Mouse (Mus musculus): ENCODE results near the gene Gm42878. TPM values are rescaled to one million over a fixed set of nuclear protein-coding genes. Genes with fewer than 3 reads are reported as not detected.

Gm42878 gene
- polyA plus RNA-seq, 1 experiment: not detected

GRCm38 (mm10) chr5:121477680-121478079 lies 67.6 kb downstream of the Gm42878 start:
- no peak for TF ChIP-seq POLR2A (IDR thresholded peaks at IDR 0.05; ENCODE audit: control insufficient read depth, extremely low read depth, insufficient read depth, low read length, poor library complexity)
- no peak for TF ChIP-seq CTCF (IDR thresholded peaks at IDR 0.05; ENCODE audit: borderline replicate concordance, control insufficient read depth, extremely low read depth, insufficient read depth, low read length, poor library complexity)
- no peaks in the 10 kb centered on the region for H3K27me3 ChIP-seq (ENCODE audit: control insufficient read depth, insufficient read depth, low read length)
- no peak overlapping the region for H3K4me3 ChIP-seq (ENCODE audit: control insufficient read depth, insufficient read depth, low read length)
- no peaks in the 10 kb centered on the region for H3K36me3 ChIP-seq (ENCODE audit: control insufficient read depth, insufficient read depth, low read length)
- H3K27ac ChIP-seq (ENCODE audit: control insufficient read depth, insufficient read depth, low read length): no peak overlapping the region
- DNase-seq: peak; percentile 38
- no peaks in the 10 kb centered on the region for H3K4me1 ChIP-seq (replicated peaks; ENCODE audit: control insufficient read depth, insufficient read depth, low read length)
- 33% methylated on average over 3 of the region's 3 CpGs for WGBS

- no peak for DNase-seq
- TF ChIP-seq CTCF (IDR thresholded peaks at IDR 0.05; ENCODE audit: borderline replicate concordance, control insufficient read depth, extremely low read depth, insufficient read depth, low read length, poor library complexity) (no peak), POLR2A (IDR thresholded peaks at IDR 0.05; ENCODE audit: control insufficient read depth, extremely low read depth, insufficient read depth, low read length, poor library complexity) (no peak)
Observed at GRCm38 (mm10) chr5:121476040-121476439, 69.2 kb downstream of the Gm42878 start.

DNA sequence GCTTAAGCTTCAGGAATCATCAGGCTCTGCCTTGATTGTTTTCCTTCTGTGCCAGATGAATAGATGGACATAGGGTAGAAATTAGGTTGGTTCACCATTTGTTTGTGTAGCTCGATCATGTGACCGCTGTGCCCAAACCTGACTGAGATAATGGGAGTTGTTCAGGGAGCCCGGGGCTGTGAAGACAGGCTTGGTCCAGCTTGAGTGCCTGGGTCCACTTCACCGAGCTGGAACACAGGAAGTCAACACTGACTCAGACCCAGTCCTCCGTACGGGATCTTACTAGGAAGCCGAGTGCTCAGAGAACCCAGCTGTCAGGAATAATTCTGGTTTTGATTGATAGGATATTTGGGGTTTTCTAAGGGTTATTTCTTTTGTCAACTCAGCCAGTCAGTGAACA lies 70.7 kb downstream of the Gm42878 start:
- no peaks in the 10 kb centered on the region for H3K36me3 ChIP-seq (ENCODE audit: control insufficient read depth, insufficient read depth, low read length)
- no peak for DNase-seq
- no peak overlapping the region for H3K27ac ChIP-seq (ENCODE audit: control insufficient read depth, insufficient read depth, low read length)
- 90% methylated on average over 7 of the region's 7 CpGs for WGBS
- no peaks in the 10 kb centered on the region for H3K4me1 ChIP-seq (replicated peaks; ENCODE audit: control insufficient read depth, insufficient read depth, low read length)
- TF ChIP-seq CTCF (IDR thresholded peaks at IDR 0.05; ENCODE audit: borderline replicate concordance, control insufficient read depth, extremely low read depth, insufficient read depth, low read length, poor library complexity): no peak
- TF ChIP-seq POLR2A (IDR thresholded peaks at IDR 0.05; ENCODE audit: control insufficient read depth, extremely low read depth, insufficient read depth, low read length, poor library complexity): no peak
- no peaks in the 10 kb centered on the region for H3K27me3 ChIP-seq (ENCODE audit: control insufficient read depth, insufficient read depth, low read length)
- no peak overlapping the region for H3K4me3 ChIP-seq (ENCODE audit: control insufficient read depth, insufficient read depth, low read length)

More at GRCm38 (mm10) chr5:121476040-121476439, 69.2 kb downstream of the Gm42878 start:
- H3K4me1 ChIP-seq (replicated peaks; ENCODE audit: control insufficient read depth, insufficient read depth, low read length): no peaks in the 10 kb centered on the region
- WGBS: 100% methylated on average over 1 of the region's 1 CpGs
- no peaks in the 10 kb centered on the region for H3K36me3 ChIP-seq (ENCODE audit: control insufficient read depth, insufficient read depth, low read length)
- no peak overlapping the region for H3K4me3 ChIP-seq (ENCODE audit: control insufficient read depth, insufficient read depth, low read length)
- no peak overlapping the region for H3K27ac ChIP-seq (ENCODE audit: control insufficient read depth, insufficient read depth, low read length)
- no peaks in the 10 kb centered on the region for H3K27me3 ChIP-seq (ENCODE audit: control insufficient read depth, insufficient read depth, low read length)

DNA sequence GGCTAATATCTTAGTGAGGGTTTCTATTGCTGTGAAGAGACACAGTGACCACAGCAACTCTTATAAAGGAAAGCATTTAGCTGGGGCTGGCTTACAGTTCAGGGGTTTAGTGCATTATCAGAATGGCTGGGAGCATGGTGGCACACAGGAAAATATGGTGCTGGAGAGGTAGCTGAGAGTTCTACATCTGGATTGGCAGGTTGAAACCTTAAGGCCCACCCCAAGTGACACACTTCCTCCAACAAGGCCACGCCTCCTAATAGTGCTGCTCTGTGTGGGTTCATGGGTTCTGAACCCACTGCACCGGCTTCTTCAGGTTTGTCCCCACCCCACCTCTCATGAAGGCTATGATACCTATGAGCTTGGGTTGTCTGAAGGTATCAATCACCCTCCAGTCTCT lies 72.9 kb downstream of the Gm42878 start:
- 84% methylated on average over 2 of the region's 2 CpGs for WGBS
- H3K4me1 ChIP-seq (replicated peaks; ENCODE audit: control insufficient read depth, insufficient read depth, low read length): no peaks in the 10 kb centered on the region
- TF ChIP-seq POLR2A (IDR thresholded peaks at IDR 0.05; ENCODE audit: control insufficient read depth, extremely low read depth, insufficient read depth, low read length, poor library complexity) (no peak), CTCF (IDR thresholded peaks at IDR 0.05; ENCODE audit: borderline replicate concordance, control insufficient read depth, extremely low read depth, insufficient read depth, low read length, poor library complexity) (no peak)

GRCm38 (mm10) chr5:121469566-121469965 lies 75.7 kb downstream of the Gm42878 start:
- DNase-seq: no peak
- WGBS: 70% methylated on average over 3 of the region's 3 CpGs
- no peak for TF ChIP-seq CTCF (IDR thresholded peaks at IDR 0.05; ENCODE audit: borderline replicate concordance, control insufficient read depth, extremely low read depth, insufficient read depth, low read length, poor library complexity)
- no peak for TF ChIP-seq POLR2A (IDR thresholded peaks at IDR 0.05; ENCODE audit: control insufficient read depth, extremely low read depth, insufficient read depth, low read length, poor library complexity)
- no peaks in the 10 kb centered on the region for H3K36me3 ChIP-seq (ENCODE audit: control insufficient read depth, insufficient read depth, low read length)
- no peak overlapping the region for H3K4me3 ChIP-seq (ENCODE audit: control insufficient read depth, insufficient read depth, low read length)
- H3K4me1 ChIP-seq (replicated peaks; ENCODE audit: control insufficient read depth, insufficient read depth, low read length): no peaks in the 10 kb centered on the region
- no peak overlapping the region for H3K27ac ChIP-seq (ENCODE audit: control insufficient read depth, insufficient read depth, low read length)
- no peaks in the 10 kb centered on the region for H3K27me3 ChIP-seq (ENCODE audit: control insufficient read depth, insufficient read depth, low read length)

More for the DNA sequence above, 72.9 kb downstream of the Gm42878 start:
- no peak for DNase-seq
- Histone ChIP-seq H3K36me3 (ENCODE audit: control insufficient read depth, insufficient read depth, low read length) (no peaks in the 10 kb centered on the region), H3K27ac (ENCODE audit: control insufficient read depth, insufficient read depth, low read length) (no peak overlapping the region), H3K27me3 (ENCODE audit: control insufficient read depth, insufficient read depth, low read length) (no peaks in the 10 kb centered on the region), H3K4me3 (ENCODE audit: control insufficient read depth, insufficient read depth, low read length) (no peak overlapping the region)

Other genes with a start within 250 kb of the Gm42878 start
- gene Trafd1, start 159.8 kb downstream of the Gm42878 start, polyA plus RNA-seq (2012; rRNA removed): 95.3 and 117 TPM in 2 replicates
- 14.4 and 15.3 TPM in 2 replicates for gene Naa25, start 147.5 kb downstream of the Gm42878 start, polyA plus RNA-seq (2012; rRNA removed)
- gene Tmem116, start 93.6 kb downstream of the Gm42878 start, polyA plus RNA-seq (2012; rRNA removed): 1.8 and 5.0 TPM in 2 replicates
- 45.1 and 52.7 TPM in 2 replicates for gene Erp29, start 93.0 kb downstream of the Gm42878 start, polyA plus RNA-seq (2012; rRNA removed)
- not detected in 2 replicates for gene Adam1b, start 42.0 kb downstream of the Gm42878 start, polyA plus RNA-seq (2012; rRNA removed)
- 4.0 and 6.8 TPM in 2 replicates for gene Adam1a, start within 50 bp of the Gm42878 start, polyA plus RNA-seq (2012; rRNA removed)
- 38.7 and 49.3 TPM in 2 replicates for gene Mapkapk5, start 423 bp upstream of the Gm42878 start, polyA plus RNA-seq (2012; rRNA removed)
- 203 and 217 TPM in 2 replicates for gene Aldh2, start 48.3 kb upstream of the Gm42878 start, polyA plus RNA-seq (2012; rRNA removed)
- 3.9 and 8.8 TPM in 2 replicates for gene Acad12, start 73.5 kb upstream of the Gm42878 start, polyA plus RNA-seq (2012; rRNA removed)
- gene Acad10, start 115.0 kb upstream of the Gm42878 start, polyA plus RNA-seq (2012; rRNA removed): 7.2 and 8.2 TPM in 2 replicates
- gene Brap, start 115.1 kb upstream of the Gm42878 start, polyA plus RNA-seq (2012; rRNA removed): 38.7 and 46.9 TPM in 2 replicates
- gene Atxn2, start 165.9 kb upstream of the Gm42878 start, polyA plus RNA-seq (2012; rRNA removed): 205 and 216 TPM in 2 replicates